9 mouse cellular contexts compared by ENCODE assay signal in genomic region chr7:65369101-65369500, GRCm38 (mm10).
DNase-seq lines count a peak whose midpoint lies in the region; ATAC-seq and TF ChIP-seq lines count a peak whose summit lies in the region.
"Had no signal": no experiment of that assay in that cellular context is flagged by ENCODE, and none has a peak within 500 bp of the region (broad histone marks: within the 10 kb centered on the region; RNA-seq: fewer than 3 reads in every experiment).

No protein-coding gene starts in this region.

- no peak overlapping the region for H3K27ac ChIP-seq in kidney, embryonic 14.5 days (ENCODE audit: low read depth, low read length)
- H3K27ac ChIP-seq in embryonic facial prominence, embryonic 14.5 days (replicated peaks; ENCODE audit: low read depth, low read length), result no peak overlapping the region
- H3K27ac ChIP-seq in intestine, embryonic 14.5 days (ENCODE audit: low read depth), result no peak overlapping the region
- 0 out of 2 replicates have a peak overlapping the region, but pooled peaks have one; percentile 0 for H3K27ac ChIP-seq in midbrain, postnatal 0 days (ENCODE audit: low read depth, low read length)

- H3K27me3 ChIP-seq in kidney, embryonic 14.5 days (ENCODE audit: control insufficient read depth, insufficient read depth, low read length), result no peaks in the 10 kb centered on the region
- no peaks in the 10 kb centered on the region for H3K27me3 ChIP-seq in embryonic facial prominence, embryonic 14.5 days (replicated peaks; ENCODE audit: control insufficient read depth, insufficient read depth, low read length)
- no peaks in the 10 kb centered on the region for H3K27me3 ChIP-seq in intestine, embryonic 14.5 days (replicated peaks; ENCODE audit: control insufficient read depth, insufficient read depth, low read length)
- H3K27me3 ChIP-seq in midbrain, postnatal 0 days (ENCODE audit: insufficient read depth, low read length), result no peaks in the 10 kb centered on the region

- H3K4me3 ChIP-seq in kidney, embryonic 14.5 days (ENCODE audit: low read length), result peak overlapping the region; percentile 87
- peak overlapping the region; percentile 83 for H3K4me3 ChIP-seq in embryonic facial prominence, embryonic 14.5 days (ENCODE audit: low read depth, low read length)
- H3K4me3 ChIP-seq in intestine, embryonic 14.5 days (ENCODE audit: low read depth, low read length), result peak overlapping the region; percentile 81
- H3K4me3 ChIP-seq in midbrain, postnatal 0 days (ENCODE audit: low read depth, low read length), result peak overlapping the region; percentile 17

- no peaks in the 10 kb centered on the region for H3K9me3 ChIP-seq in kidney, embryonic 14.5 days (ENCODE audit: control insufficient read depth, low read length)
- H3K9me3 ChIP-seq in embryonic facial prominence, embryonic 14.5 days (ENCODE audit: control insufficient read depth, low read length), result no peaks in the 10 kb centered on the region
- no peaks in the 10 kb centered on the region for H3K9me3 ChIP-seq in intestine, embryonic 14.5 days (ENCODE audit: control insufficient read depth, low read length)
- no peaks in the 10 kb centered on the region for H3K9me3 ChIP-seq in midbrain, postnatal 0 days (ENCODE audit: low read length)

- H3K9ac ChIP-seq in kidney, embryonic 14.5 days (ENCODE audit: low read depth, low read length), result peak overlapping the region; percentile 51
- 0 out of 2 replicates have a peak overlapping the region, but pooled peaks have one; percentile 38 for H3K9ac ChIP-seq in embryonic facial prominence, embryonic 14.5 days (ENCODE audit: low read depth, low read length)
- peak overlapping the region; percentile 32 for H3K9ac ChIP-seq in intestine, embryonic 14.5 days (ENCODE audit: low read length)
- no peak overlapping the region for H3K9ac ChIP-seq in midbrain, postnatal 0 days (replicated peaks; ENCODE audit: low read length, poor library complexity, severe bottlenecking)

- H3K4me1 ChIP-seq in kidney, embryonic 14.5 days (ENCODE audit: control insufficient read depth, insufficient read depth, low read length), result peaks cover 13% of the 10 kb centered on the region; the same call in 1 of the 2 replicates
- H3K4me1 ChIP-seq in embryonic facial prominence, embryonic 14.5 days (ENCODE audit: control insufficient read depth, insufficient read depth, low read length), result peaks cover 8% of the 10 kb centered on the region
- peaks cover 27% of the 10 kb centered on the region for H3K4me1 ChIP-seq in intestine, embryonic 14.5 days (replicated peaks; ENCODE audit: control insufficient read depth, insufficient read depth, low read length)
- no peaks in the 10 kb centered on the region for H3K4me1 ChIP-seq in midbrain, postnatal 0 days (ENCODE audit: insufficient read depth, low read length)

- no peak for DNase-seq in kidney, postnatal 36 days
- no peak for DNase-seq in embryonic facial prominence, embryonic 14.5 days (ENCODE audit: low spot score)
- no peak for DNase-seq in intestine, embryonic 14.5 days (ENCODE audit: low spot score)
- DNase-seq in midbrain, postnatal 0 days (ENCODE audit: low spot score), result no peak
- DNase-seq in left cerebral cortex, adult 11 months (ENCODE audit: low spot score), result no peak
- DNase-seq in thymus, postnatal 36 days, result no peak
- DNase-seq in adrenal gland, adult 18-20 months (ENCODE audit: low spot score in 2 of 2), result no peak
- DNase-seq: kidney, adult 11 months had no signal

- ATAC-seq in kidney, embryonic 14.5 days (ENCODE audit: low FRiP score, low TSS enrichment), result no peak
- ATAC-seq in embryonic facial prominence, embryonic 14.5 days (ENCODE audit: low read depth), result no peak
- no peak for ATAC-seq in intestine, embryonic 14.5 days (replicated peaks; ENCODE audit: low FRiP score, low TSS enrichment, low read depth)
- no peak for ATAC-seq in midbrain, postnatal 0 days (ENCODE audit: low FRiP score)

- H3K36me3 ChIP-seq in kidney, embryonic 14.5 days (ENCODE audit: control insufficient read depth, insufficient read depth, low read length), result no peaks in the 10 kb centered on the region
- H3K36me3 ChIP-seq in embryonic facial prominence, embryonic 14.5 days (ENCODE audit: control insufficient read depth, insufficient read depth, low read length), result no peaks in the 10 kb centered on the region
- no peaks in the 10 kb centered on the region for H3K36me3 ChIP-seq in intestine, embryonic 14.5 days (ENCODE audit: control insufficient read depth, insufficient read depth, low read length)
- H3K36me3 ChIP-seq in midbrain, postnatal 0 days (ENCODE audit: insufficient read depth, low read length), result no peaks in the 10 kb centered on the region

- H3K4me2 ChIP-seq in kidney, embryonic 14.5 days (replicated peaks; ENCODE audit: low read depth, low read length), result peak overlapping the region; percentile 70
- peak overlapping the region; percentile 61 for H3K4me2 ChIP-seq in embryonic facial prominence, embryonic 14.5 days (ENCODE audit: low read depth, low read length)
- H3K4me2 ChIP-seq in intestine, embryonic 14.5 days (ENCODE audit: low read length), result peak overlapping the region; percentile 65
- peak overlapping the region; percentile 93 for H3K4me2 ChIP-seq in midbrain, postnatal 0 days (ENCODE audit: low read depth, low read length, poor library complexity, severe bottlenecking)

- no peak for TF ChIP-seq CTCF in midbrain, postnatal 0 days (IDR thresholded peaks at IDR 0.05)

- 35% methylated on average over 5 of the region's 5 CpGs for WGBS in kidney, embryonic 14.5 days
- 35% methylated on average over 5 of the region's 5 CpGs for WGBS in embryonic facial prominence, embryonic 14.5 days
- WGBS in intestine, embryonic 14.5 days, result 15% methylated on average over 5 of the region's 5 CpGs
- 25% methylated on average over 5 of the region's 5 CpGs for WGBS in midbrain, postnatal 0 days

Comparison
In these comparisons a context has a peak if more than half of its experiments do, and no peak if none do; other contexts are left out.
1. H3K4me3 ChIP-seq: peak in every context shown above with its lines; median percentile 87 in kidney, embryonic 14.5 days; 83 in embryonic facial prominence, embryonic 14.5 days; 81 in intestine, embryonic 14.5 days; 17 in midbrain, postnatal 0 days.